Mouse (Mus musculus): ENCODE measurements at regions not wholly inside any gene's neighbourhood (a gene's known extent, or its start where the extent isn't known, plus 50 kb on each side); places are given as distances from the start of the nearest gene placed in this dataset.

DNA sequence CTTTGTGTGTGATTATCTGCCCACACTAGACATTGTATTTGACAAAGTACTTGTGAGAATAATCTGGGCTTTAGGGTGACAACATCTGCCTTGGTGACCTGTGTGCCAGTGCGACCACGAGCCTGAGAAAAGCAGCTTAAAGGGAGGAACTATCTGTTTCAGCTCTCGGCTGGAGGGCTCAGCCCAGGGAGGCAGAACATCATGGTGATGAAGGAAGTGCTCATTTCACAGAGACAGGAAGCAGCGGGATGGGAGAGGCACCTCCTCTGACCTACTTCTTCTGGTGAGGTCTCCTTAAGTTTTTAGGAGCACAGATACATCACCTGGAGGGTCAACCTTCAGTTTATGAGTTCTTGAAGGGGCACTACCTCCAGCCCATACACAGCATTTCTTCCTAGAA is 89.8 kb downstream of the Kif26a start:
- no peak for DNase-seq

DNA sequence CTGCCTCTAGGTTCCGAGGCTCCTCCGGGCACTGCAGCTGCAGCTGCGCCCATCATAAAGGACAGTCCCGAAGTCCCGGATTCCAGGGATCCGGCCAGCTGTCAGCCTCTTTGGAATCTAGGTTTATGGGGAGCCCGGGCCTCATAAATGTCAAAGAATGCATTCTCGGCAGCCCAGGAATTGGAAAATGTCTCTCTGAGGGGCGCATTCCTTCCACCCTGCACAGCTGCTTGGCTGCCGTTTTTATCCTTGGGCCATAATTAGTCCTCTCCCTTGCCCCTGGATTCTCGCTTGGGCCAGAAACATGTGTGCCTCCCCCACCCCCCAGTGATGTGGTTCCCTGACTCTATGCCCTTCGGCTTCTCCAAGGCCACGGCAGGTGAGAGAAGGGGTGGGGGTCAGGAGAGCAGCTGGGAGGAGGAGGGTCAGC is 91.1 kb downstream of the Kif26a start:
- DNase-seq = no peak

DNA sequence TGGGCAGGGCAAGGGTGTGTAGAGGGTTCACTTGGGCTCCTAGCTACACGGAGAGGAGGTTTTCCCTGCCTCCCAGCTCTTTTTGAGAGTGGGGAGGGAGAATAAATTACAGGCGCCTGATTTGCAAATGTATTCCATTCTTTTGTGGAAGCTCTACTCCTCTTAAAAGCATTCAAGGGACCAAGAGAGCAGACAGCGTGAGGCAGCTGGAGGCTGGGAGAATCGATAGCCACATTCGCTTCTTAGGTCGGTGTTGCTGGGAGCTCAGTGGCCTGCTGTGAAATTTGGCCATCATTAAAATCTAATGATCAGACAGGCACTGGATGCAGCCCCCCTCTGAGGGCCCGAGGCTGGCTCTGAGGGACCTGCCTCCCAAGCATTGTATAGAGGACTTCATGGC is 92.8 kb downstream of the Kif26a start:
- DNase-seq = no peak

DNA sequence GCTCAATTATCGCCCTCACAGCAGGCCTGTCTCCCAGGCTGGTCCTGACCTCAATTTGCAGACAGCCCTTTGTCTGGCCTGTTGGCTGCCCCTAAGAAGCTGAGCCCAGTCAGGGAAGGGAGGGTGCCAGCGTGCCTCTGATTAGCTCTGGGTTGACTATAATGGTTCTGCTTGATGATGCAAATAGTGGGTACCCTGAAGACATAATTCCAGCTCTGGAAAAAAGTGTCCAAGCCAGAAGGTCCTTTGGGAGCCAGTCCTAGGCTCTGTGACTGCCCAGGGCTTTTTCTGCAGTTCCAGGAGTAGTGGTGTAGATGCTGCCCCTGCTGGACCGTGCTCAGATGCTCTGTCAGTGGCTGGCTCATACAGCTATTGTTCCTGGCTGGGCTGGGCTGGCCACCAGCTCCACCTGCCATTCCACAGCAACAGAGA is 95.7 kb downstream of the Kif26a start:
- no peak for DNase-seq

DNA sequence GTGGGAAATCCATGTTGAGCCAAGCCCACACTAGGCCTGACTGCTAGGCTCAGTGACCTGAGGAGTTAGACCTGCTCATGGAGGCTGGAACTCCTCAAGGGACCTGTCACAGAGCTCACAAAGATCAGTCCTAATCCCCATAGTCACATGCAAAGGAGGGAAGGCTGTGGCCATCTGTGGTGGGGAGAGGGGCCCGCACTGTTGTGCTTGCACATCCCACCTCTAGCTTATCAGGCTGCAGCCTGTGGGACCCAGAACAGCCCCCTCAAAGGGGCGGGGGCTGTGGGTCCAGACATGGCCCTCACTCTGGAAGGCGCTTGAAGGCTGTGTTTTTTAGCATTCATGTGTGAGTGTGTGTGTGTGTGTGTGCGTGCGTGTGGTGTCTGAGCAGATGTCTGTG is 97.2 kb downstream of the Kif26a start:
- DNase-seq = no peak

DNA sequence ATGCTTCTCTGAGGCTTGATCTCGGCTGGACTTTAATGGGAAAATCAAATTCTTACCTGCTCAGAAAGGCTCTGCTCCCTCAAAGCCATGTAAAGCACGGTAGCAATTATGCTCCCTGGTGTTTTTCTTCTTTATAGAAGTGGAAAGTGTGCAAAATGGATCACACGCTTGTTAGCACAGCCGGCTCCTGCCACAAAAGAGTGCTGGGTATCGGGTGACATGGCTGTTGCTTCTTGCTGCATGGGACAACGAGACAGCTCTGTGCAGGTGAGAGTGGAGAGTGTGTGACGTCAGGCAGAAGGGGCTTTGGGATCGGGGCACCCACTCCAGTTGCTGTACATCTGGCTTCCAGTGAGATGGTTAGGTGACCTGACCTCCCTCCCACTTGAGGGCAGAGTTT is 104.9 kb downstream of the Kif26a start:
- DNase-seq = no peak

DNA sequence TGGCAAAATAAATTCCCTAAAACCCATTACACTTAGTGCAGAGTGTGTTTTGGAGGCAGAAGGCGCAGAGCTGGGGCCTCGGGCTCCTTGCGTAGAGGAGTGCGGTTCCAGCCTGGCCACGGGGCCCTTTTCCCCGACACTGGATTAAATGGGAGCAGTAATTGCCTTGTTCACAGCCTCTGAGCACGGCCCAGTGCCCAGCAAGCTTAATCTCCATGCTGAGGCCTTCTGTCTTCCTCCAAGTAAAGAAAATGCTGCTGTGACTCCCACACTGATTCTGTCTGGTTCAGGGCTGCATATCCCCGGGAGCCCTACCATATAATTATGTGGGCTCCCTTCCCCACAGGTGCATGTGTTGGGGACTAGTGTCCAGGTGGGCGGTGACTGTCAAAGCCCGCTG is 107.5 kb downstream of the Kif26a start:
- no peak for DNase-seq

DNA sequence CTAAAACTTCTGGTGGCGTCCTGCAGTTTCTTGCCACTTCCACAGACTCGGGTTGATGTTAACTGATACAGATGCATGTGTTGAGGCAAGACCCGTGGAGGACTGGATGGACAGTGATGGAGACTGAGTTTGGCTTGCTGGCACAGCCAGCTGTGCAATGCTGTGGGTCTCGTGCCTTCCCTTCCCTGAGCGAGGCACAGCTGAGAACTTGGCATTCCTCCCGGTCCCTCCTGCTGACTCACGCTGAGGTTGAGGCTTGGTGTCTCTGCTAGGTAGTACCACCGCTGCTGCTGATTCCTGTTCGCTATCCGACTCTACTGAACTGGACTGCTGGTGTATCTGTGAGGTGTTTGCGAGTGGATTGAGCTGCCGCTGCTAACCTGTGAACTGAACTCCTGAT is 109.2 kb downstream of the Kif26a start:
- DNase-seq = no peak

DNA sequence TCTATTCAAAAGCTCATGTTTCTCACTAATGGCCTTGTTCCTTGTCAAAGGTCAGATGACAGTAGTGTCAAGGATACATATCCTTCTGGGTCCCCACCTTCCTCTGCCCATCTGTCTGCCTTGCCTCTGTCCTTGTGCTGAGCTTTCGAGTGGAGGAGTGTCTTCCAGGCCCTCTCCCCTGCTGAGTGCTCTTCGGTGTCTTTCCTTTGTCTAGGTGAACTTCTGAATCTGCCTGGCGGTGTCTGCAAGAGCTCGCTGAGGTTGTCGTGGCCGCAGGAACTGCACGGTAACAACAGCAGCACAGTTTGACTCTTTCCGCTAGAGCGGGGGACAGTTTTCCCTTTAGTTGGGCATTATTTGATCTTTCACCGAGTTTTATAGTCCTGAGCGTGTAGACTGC is 111.7 kb downstream of the Kif26a start:
- DNase-seq = no peak

DNA sequence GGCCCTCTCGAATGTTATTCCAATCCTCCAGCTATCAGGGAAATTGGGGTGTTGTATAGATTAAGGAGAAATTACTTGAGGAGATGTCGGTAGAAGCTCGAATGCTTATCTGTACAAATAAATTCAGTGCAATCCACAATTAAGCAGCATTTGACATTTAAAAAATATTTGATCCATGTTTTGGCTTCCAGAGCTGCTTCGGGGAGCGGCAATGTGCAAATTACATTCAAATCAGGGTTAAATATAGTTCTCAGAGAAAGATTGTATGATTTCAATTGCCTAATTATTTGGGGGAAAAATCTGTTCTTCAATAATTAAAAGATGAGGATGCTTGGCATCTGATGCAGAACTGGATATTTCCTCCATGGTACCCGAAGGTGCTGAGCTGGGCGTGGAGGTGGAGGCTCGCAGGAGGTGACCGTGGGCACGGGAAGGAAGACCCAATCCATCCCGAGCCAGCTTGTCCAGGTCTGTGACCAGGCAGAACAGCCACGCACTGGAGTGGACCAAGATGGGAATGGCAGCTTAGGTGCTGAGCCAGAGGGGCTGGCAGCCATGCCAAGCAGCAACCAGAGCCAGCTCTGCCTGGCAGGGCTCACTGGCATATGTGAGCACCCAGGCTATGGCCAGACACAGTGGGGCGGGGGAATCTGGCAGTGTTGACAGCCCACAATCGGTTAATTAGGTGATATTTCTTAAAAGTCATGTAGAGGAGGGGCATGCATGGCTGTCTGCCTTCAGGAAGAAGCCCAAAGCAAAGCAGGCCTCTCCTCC is 117.5 kb downstream of the Kif26a start:
- DNase-seq = peak; percentile 92

DNA sequence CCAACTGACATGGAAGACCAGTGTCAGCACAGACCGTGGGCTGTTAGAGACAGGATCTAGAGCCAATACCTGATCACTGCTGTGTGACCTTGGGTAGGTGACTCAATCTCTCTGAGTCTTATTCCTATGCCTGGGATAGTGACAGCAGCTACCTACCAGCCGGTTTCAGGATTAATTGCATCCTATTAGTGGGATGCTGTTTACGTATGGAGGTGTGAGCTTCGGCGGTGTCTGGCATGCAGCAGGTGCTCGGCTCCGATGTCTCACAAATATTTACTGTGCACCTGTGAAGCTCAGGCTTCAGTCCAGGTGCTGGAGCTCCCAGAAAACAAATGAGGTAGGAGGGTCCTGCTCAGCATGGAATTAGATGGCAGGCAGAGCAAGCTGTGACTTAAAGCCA is 118.2 kb downstream of the Kif26a start:
- DNase-seq = no peak

DNA sequence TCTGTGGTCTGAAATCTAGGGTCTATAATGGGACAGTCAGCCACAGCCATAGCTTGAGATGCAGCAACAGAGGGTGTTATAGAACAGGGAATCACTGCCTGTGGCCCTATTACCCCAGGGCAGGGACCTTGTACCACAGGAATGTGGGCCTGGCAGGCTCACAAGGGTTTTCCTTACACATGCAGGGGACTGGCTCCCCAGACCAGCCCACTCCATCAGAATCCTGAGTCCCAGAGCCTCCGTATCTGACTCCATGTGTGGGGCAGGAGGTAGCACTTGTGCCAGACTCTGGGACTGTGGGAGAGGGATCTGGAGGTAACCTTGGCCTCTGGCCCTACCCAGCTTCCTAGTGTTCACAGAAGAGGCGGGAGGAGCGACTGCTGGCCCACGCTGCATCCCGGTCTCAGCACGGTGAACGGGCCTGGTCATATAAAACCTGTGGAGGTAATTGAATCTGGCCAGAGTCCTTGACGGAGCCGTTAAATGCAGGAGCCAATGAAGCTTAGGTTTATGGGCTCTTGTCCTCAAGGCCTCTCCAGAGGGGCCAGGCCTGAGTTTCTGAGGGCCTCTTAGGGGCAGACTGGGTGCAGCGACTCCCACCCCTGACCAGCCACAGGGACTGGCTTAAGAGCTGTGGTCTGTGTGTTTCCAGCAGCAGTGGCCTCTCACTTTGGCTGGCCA is 119.4 kb downstream of the Kif26a start:
- DNase-seq = no peak

DNA sequence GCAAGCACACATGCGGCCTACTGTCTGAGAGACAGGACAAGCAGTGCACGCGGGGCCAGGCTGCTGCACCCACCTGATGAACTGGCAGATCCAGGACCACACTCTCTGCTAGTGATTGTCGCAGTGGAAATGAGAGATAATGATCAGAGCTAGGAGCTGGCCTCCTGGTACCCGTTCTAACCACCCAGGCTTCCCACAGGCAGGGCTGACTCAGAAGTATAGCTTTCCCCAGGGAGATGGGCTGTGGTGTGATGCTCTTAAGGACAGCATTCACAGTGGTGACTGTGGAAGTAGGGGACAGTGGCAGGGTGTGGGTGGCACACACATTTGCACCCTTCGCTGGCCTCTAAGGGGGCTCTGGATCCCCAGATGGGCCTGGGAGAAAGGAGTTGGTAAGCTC is 128.0 kb downstream of the Kif26a start:
- no peak for DNase-seq

DNA sequence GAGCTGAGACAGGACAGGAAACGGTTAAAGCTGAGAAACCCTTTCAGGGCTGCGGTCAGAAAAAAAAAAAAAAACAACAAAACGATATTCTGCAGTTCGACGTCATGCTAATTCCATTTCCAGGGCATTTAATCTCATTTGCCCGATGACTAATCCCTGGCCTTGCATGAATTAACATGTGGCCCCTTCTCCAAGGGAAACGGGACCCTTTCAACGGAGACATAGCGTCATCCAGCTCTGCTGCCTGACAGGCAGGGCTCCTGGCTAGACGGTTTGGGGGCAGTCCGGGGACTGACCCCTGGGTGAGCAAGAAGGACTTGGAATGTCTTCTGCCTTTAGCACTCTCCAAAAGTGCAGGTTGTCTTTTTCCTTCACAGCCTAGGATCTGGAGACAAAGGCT is 128.7 kb downstream of the Kif26a start:
- no peak for DNase-seq

DNA sequence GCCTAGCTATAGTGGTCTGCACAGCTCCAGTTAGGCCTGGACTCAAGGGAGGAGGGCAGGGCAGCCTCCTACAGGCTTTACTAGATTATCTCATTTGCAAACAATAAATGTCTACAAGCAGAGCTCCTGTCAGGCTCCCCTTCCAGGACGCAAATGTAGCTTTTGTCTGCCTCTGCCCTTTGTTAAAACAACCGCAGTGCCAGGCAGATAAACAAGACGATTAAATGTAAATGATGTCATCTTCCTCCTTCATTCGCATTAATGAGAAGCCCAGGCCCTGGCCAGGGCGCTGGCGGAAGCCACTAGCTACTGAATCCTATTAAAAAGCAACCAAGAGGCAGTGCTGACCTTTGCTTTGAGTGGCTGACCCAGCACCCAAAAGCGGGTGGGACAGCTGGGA is 130.6 kb downstream of the Kif26a start:
- DNase-seq = peak; percentile 94

DNA sequence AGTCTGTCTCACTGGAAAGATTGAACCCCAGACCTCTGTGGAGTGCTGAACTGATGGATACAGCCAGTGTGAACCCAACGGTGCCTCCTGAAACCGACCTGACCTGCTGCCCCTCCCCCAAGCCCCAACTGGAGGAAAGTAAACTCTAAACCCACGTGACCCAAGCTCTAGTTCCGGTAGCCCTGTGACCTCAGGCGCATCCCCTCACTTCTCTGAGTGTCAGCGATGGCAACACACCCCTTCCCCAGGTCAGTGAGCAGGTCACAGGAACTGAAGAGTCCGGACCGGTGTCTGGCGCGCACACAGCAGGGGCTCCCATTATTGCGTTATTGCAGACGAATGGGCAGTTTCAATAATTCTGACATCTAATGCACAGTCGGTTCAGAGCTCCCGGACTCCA is 131.5 kb downstream of the Kif26a start:
- DNase-seq = no peak

DNA sequence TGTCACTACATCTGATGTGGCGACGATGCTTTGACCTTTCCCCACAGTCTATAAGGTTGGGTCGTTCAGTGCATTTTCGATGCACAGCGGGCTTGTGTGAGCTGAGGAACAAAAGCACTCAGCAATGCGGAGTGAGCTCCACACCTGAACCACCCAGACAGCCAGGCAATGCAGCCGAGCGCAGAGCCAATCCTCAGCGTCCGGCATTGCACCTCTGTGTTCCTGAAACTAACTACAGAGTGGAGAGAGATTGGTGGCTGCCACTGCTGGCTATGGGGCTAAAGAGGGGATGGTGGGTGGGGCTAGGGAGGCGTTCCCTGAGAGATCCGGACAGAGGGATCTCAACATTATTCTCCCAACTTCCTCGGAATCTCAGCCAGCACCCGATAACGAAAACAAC is 139.1 kb downstream of the Kif26a start:
- DNase-seq = no peak

DNA sequence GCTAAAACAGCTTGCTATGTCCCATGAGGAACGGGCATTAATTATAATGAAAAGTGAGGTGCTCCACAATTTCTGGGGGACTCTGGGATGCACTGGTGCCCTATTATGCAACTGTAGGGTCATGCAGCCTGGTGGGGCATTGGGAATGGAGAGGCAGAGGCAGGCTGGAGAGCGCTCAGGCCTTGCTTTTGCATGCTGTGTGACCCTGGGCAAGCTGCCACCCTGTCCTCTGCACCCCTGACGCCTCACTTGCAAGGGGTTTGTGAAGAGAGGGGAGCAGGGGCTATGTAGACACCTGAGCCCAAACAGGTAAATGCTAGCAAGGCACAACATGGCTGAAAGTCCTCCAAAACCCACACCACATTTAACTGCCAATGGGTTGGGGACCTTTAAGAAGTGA is 142.8 kb downstream of the Kif26a start:
- DNase-seq = no peak

DNA sequence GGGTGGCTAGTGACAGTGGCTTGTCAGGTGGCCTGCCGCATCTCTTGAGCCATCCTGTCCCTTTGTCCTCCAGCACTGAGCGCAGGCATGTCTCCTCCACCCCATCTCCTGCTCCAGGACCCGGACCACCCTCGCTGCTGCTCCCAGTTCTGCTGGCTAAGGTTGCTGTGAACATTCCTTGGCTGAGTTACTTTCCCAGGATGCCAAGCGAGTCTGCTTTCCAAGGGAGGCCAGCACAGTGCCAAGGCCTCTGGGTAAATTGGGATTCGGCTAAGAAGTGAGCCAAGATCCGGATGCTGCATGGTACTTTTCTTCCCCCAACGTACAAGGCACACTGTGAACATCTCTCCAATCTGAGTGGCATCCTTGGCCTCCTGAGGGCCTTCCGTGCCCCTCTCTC is 144.3 kb downstream of the Kif26a start:
- DNase-seq = peak; percentile 91

DNA sequence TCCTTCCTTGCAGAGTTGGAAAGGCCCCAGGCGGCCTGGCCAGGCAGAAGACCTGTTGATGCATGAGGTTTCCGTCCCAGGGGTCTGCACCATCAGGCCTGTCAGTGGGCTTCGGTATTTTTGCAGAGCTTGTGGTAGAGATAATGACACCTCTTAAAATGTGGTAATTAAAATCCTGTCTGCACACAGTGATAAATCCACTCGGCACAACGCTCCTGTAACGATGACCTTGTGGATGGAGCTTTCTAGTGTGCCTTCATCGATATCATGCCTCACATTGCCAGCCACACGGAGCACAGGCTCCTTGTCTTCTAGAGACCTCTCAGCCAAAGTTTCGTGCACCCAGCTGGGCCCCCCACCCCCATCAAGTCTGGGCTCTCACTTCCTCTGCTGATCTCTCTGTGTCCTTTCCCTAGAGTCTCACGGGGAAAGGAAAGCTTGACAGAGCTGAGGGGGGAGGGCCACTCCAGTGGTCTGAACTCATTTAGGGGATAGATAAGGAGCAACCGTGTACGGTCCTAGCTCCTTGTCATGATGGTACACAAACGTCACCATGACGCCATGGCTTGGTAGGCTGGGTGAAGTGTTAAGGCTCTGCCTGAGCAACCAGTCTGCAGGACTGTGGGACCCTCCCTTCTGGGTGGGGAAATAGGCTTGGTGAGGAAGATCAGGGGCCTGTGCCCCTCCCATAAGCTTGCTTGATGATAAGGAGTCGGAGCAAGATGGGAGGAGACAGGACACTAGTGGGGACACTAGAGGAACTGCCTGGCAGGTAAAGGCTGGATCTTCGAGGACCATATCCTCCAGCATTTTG is 145.9 kb downstream of the Kif26a start:
- no peak for DNase-seq

DNA sequence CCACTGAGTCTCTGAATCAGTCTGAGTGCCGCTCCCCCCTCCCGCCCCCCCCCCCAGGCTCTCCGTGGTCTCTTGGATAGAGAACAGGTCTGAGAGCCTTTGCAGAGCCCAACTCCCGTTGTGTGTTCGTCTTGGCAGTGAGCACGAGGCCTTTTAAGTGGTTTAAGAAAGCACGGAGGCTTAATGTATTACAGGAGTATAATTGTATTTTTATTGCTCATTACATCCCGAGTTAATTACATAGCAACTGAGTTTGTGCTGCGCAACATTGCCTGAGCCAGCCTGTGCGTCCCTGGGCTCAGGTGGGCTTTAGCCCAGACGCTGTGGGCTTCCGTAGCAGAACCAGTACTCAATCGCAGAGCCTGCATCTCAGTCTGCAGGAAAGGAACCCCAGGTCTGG is 147.1 kb downstream of the Kif26a start:
- DNase-seq = no peak

DNA sequence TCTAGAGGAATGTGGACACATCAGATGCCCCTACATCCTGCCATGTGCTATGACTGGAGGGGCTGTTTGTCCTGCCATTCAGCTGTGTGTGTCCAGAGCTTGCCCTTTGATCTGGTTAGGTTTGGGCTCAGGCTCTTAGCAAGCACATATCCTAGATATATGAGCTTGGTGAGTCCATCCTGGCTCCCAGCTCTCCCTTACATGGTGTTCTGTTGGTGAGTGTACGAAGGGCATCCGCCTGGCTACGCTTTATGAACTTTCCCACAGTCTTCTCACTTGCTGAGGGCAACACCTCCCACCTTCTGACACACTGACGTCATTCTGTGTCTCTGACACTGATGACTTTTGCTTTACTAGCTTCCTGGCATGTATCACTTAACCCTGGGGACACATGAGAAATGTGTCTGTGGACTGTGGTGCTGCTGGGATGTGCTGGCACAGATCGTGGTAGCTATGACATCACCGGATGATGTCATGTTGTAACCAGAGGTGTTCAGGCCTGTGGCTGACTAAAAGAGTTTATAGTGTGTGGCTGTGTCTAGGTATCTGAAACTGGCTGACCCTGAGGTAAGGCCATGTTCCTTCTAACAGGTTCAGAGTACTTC is 149.4 kb downstream of the Kif26a start:
- no peak for DNase-seq

DNA sequence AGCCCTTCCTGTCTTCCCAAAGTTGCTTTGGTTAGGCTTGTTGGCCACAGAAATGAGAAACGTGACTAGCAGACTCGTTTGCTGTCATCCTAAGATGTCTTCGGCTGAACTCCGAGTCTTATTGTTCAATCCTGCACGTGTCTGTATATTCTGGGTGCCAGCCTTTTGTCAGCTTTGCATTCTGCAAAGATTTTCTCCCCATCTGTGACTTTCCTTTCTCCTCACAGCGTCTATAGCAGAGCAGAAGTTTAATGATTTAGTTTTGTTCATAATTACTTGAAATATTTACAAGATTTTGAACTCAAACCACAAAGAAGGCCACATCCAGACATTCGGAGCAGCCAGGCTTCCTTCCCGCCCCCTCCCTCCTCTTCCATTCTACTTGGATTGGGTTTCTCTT is 152.5 kb downstream of the Kif26a start:
- DNase-seq = no peak

DNA sequence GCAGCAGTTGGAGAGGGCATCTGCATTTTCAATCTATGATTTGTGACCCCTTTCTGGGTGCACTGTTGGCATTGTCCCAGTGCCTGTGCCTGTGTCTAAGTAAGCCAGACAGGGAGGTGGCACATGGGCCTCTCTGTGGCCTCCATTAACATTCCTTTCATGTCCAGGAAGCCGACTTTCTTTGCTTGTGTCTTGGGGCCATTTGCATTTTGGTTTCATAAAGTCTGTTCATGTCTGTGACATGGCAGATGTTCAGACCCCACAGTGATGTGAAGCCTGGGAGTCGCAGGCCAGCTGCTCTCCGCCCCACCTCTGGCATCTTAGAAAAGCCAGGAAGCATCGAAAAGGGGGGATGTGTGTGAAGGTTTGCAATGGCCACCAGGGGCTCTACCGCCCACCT is 153.1 kb downstream of the Kif26a start:
- DNase-seq = no peak
